In the genomic region with DNA sequence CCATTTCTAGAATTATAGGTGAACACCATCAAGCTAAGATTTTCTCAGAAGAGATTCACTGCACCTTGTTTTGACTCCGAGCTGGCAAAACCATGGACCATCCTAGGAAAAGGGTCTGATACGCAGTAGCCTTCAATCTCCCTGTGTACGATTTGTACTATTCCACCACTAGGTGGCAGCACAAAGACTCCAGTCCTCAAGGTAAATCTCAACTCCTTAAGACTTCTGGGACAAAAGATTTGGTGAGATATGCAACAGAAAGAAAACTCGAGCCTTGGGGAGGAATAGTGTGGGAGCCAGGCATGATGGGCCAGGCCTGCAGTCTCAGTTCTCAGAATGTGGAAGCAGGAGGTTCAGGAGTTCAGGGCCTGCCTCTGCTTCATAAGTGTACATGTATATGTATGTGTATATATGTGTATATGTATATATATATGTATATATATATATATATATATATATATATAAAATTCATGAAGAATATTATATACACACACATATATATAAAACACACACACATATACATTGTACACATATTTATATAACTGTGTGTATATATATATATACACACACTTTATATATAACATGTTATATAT, we compare ENCODE assay signal across 7 mouse cellular contexts.
DNase-seq lines count a peak whose midpoint lies in the region; ATAC-seq lines count a peak whose summit lies in the region.

No protein-coding gene starts in this region.

- WGBS in forebrain, embryonic 11.5 days: 56% methylated on average over 4 of the region's 4 CpGs

- no peaks in the 10 kb centered on the region for H3K27me3 ChIP-seq in forebrain, embryonic 11.5 days (ENCODE audit: control insufficient read depth, insufficient read depth, low read length)

- no peaks in the 10 kb centered on the region for H3K9me3 ChIP-seq in forebrain, embryonic 11.5 days (ENCODE audit: control insufficient read depth, low read length)

- H3K4me1 ChIP-seq in forebrain, embryonic 11.5 days (replicated peaks; ENCODE audit: control insufficient read depth, insufficient read depth, low read length): no peaks in the 10 kb centered on the region

- no peak overlapping the region for H3K4me2 ChIP-seq in forebrain, embryonic 11.5 days (ENCODE audit: low read depth, low read length, severe bottlenecking)

- H3K9ac ChIP-seq in forebrain, embryonic 11.5 days (ENCODE audit: low read length): no peak overlapping the region

- peak; percentile 56 for ATAC-seq in forebrain, embryonic 11.5 days (replicated peaks; ENCODE audit: low FRiP score)

- H3K27ac ChIP-seq in forebrain, embryonic 11.5 days (ENCODE audit: low read depth, low read length): no peak overlapping the region

- intact Hi-C loops in left cerebral cortex, postnatal 36 days (cut with DNase I): no loop called here

- peak; percentile 27 for DNase-seq in urinary bladder, postnatal 14 days (ENCODE audit: low spot score)
- no peak for DNase-seq in urinary bladder, postnatal 4 days (ENCODE audit: low spot score in 2 of 2)
- DNase-seq in brain, embryonic 18.5 days (ENCODE audit: low read depth, low spot score): peak; percentile 18
- DNase-seq in forebrain, embryonic 11.5 days (ENCODE audit: low spot score): peak; percentile 52
- DNase-seq in kidney, adult 11 months: peak; percentile 38
- DNase-seq in left cerebral cortex, postnatal 36 days (ENCODE audit: low spot score in 2 of 2): peak; percentile 13 to 34
- peak; percentile 80 for DNase-seq in retina, embryonic 14.5 days (ENCODE audit: low spot score)

- H3K36me3 ChIP-seq in forebrain, embryonic 11.5 days (ENCODE audit: control insufficient read depth, insufficient read depth, low read length): no peaks in the 10 kb centered on the region

- H3K4me3 ChIP-seq in forebrain, embryonic 11.5 days (ENCODE audit: low read depth, low read length): no peak overlapping the region

Comparison
In these comparisons a context has a peak if more than half of its experiments do, and no peak if none do; other contexts are left out.
1. DNase-seq: peak in urinary bladder, postnatal 14 days (single experiment), brain, embryonic 18.5 days (single experiment), forebrain, embryonic 11.5 days (single experiment), kidney, adult 11 months (single experiment), left cerebral cortex, postnatal 36 days (2 of 2) and retina, embryonic 14.5 days (single experiment); none in urinary bladder, postnatal 4 days (0 of 2).